Mouse (Mus musculus) limb, embryonic 15.5 days (tissue): ENCODE measurements around the gene Rtn4ip1. TPM values are rescaled to one million over a fixed set of nuclear protein-coding genes. Genes with fewer than 3 reads are reported as not detected.

Experiments
- ATAC-seq: fragments of 200-750 bp; cut with Nextera tagmentation; 2 replicates; pipeline ENCODE4 v1.8.0; 2017; ENCODE audit warnings: low read depth, moderate TSS enrichment; ENCODE audit not compliant: insufficient number of reproducible peaks, low FRiP score, low TSS enrichment
- H3K27ac ChIP-seq: fragments of 300-500 bp; sonication (generic); 2 replicates; pipeline ENCODE4 v1.5.1; 2015; ENCODE audit warnings: moderate library complexity, mild to moderate bottlenecking, inconsistent platforms
- H3K27me3 ChIP-seq: fragments of 300-500 bp; sonication (generic); 2 replicates; pipeline ENCODE4 v1.6.1; 2015; ENCODE audit warnings: inconsistent platforms
- H3K36me3 ChIP-seq: fragments of 300-500 bp; sonication (generic); 2 replicates; pipeline ENCODE4 v1.6.1; 2015; ENCODE audit warnings: inconsistent platforms
- H3K4me1 ChIP-seq: fragments of 300-500 bp; sonication (generic); 2 replicates; pipeline ENCODE4 v1.6.1; 2015; ENCODE audit warnings: inconsistent platforms
- H3K4me2 ChIP-seq: fragments of 300-500 bp; sonication (generic); 2 replicates; pipeline ENCODE4 v1.6.1; 2015; ENCODE audit warnings: mild to moderate bottlenecking, inconsistent platforms
- H3K4me3 ChIP-seq: fragments of 300-500 bp; sonication (generic); 2 replicates; pipeline ENCODE4 v1.5.1; 2015; ENCODE audit warnings: mild to moderate bottlenecking, inconsistent platforms
- H3K9ac ChIP-seq: fragments of 300-500 bp; sonication (generic); 2 replicates; pipeline ENCODE4 v1.6.1; 2015; ENCODE audit warnings: inconsistent platforms
- H3K9me3 ChIP-seq: fragments of 300-500 bp; sonication (generic); 2 replicates; pipeline ENCODE4 v1.6.1; 2016; ENCODE audit warnings: inconsistent platforms
- WGBS: fragments of 180-500 bp; shearing (Covaris S2); methylation state at CpG from one replicate; pipeline ENCODE4 v1.1.7; 2015; 5-methylcytosine and 5-hydroxymethylcytosine counted together
- polyA plus RNA-seq: library from polyadenylated mRNA; unstranded; fragments of >200 nt; fragmentation: Nextera tagmentation; extraction: Ambion mirVana; gene quantifications from 2 replicates; pipeline ENCODE4 v1.2.1, GENCODE M21; 2015

The Rtn4ip1 gene
- polyA plus RNA-seq, 1 experiment from 2014 or later, result 13.5 TPM

DNA sequence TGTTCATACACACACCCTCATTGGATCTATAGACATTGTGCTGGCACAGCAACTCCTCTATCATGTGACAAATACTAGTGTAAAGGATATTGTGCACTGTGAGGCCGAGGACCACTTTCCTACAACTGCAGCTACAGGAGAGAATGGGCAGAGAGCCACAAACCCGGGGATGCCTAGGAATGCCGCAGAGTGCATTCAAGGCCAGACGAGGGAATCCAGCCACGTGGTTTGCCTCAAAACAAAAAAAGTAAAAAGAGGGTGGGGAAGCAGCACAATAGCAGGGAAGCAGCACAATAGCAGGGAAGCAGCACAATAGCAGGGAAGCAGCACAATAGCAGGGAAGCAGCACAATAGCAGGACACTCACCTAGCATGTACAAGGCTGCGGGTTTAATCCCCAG lies 91.6 kb downstream of the Rtn4ip1 start:
- no peak for ATAC-seq
- WGBS, result 39% methylated on average over 6 of the region's 6 CpGs

DNA sequence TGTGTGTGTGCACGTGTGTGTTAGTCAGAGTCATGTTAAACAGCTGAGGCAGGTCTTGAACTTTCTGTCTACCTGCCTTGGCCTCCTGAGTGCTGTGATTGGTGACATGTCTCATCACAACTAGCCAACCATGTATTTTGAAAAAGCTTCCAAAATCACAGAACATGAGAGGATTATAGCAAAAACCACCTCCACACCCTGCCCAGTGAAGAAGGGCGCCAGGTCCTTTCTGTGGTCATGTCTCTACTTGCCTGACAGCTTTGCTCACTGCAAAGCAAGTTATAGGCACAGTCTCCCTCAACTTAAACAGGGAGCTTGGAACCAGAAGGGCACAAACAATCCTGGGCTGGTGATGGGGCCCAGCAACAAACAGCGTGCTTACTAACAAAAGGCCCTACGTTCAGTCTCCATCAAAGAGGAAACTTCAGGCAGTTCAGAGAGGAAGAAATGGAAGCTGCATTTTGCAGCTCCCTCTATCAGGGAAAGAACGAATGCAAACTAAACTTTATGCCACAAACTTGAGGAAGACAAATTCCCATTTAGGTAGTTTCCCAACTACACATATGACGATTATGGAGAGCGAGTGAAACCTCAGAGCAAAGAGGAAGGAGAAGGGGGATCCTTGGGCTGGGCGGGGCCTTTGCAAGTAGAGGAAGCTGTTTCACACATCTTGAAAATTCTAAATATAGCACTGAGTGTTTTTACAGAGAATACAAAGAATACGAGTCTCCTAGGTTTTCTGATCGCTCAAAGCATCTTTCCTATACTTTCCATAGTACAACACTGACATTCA lies 94.4 kb downstream of the Rtn4ip1 start:
- WGBS, result 68% methylated on average over 10 of the region's 10 CpGs
- Histone ChIP-seq H3K4me2 (no peak overlapping the region), H3K27ac (no peak overlapping the region), H3K36me3 (peaks cover 3% of the 10 kb centered on the region; the same call in 1 of the 2 replicates), H3K9me3 (no peaks in the 10 kb centered on the region), H3K4me1 (peaks cover 8% of the 10 kb centered on the region; the same call in 1 of the 2 replicates), H3K27me3 (no peaks in the 10 kb centered on the region; the same call in 1 of the 2 replicates), H3K4me3 (no peak overlapping the region), H3K9ac (no peak overlapping the region)
- no peak; the same call in 1 of the 2 replicates for ATAC-seq

More for the DNA sequence above, 91.6 kb downstream of the Rtn4ip1 start:
- H3K36me3 ChIP-seq, result peaks cover 3% of the 10 kb centered on the region; the same call in 1 of the 2 replicates
- H3K9me3 ChIP-seq, result no peaks in the 10 kb centered on the region
- H3K9ac ChIP-seq, result no peak overlapping the region
- no peak overlapping the region for H3K4me2 ChIP-seq
- H3K4me3 ChIP-seq, result no peak overlapping the region
- no peaks in the 10 kb centered on the region for H3K4me1 ChIP-seq
- no peaks in the 10 kb centered on the region for H3K27me3 ChIP-seq
- H3K27ac ChIP-seq, result no peak overlapping the region

DNA sequence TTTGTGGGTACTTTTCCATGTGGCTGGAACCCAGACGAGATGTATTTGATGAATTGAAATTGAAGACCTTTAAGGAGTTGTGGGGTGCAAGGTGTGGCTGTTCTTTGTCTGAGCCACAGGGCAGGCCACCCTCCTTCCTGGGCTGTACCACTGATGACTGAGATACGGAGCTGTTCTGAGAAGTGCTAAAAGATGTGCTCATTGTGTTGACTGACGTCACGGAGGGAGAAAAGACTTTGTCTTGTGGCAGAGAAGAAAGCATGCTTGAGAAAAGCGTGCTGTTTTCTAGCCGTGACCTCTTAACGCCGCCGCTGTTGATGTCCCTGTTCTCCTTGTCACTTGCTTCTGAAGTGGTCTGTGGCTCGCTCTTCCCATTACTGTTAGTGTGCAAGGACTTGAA lies 95.7 kb downstream of the Rtn4ip1 start:
- Histone ChIP-seq H3K27ac (no peak overlapping the region), H3K9ac (no peak overlapping the region), H3K36me3 (no peaks in the 10 kb centered on the region), H3K9me3 (no peaks in the 10 kb centered on the region), H3K27me3 (peaks cover 6% of the 10 kb centered on the region), H3K4me1 (peaks cover 8% of the 10 kb centered on the region; the same call in 1 of the 2 replicates), H3K4me3 (no peak overlapping the region), H3K4me2 (no peak overlapping the region)
- 80% methylated on average over 10 of the region's 10 CpGs for WGBS
- no peak for ATAC-seq

DNA sequence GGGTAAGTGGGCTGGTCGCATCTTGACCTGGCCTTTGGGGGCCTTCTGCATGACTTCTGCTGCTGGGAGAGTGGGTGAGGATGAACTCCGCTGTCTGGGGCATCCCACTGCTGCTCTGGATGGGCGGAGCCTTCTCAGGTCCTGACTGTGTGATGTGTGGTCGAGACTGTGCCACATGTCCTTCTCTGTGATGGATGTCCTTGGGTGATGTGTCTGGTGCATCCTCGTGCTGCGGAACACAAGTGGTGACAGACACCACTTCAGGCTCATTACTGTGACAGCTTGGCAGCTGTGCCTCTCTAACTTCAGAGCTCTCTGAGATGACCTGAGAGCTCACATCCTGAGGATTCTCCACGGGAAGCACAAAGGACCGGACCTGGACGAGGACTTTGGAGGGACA lies 96.4 kb downstream of the Rtn4ip1 start:
- 72% methylated on average over 9 of the region's 9 CpGs for WGBS
- Histone ChIP-seq H3K4me1 (peaks cover 8% of the 10 kb centered on the region), H3K9ac (no peak overlapping the region), H3K4me2 (no peak overlapping the region), H3K27ac (no peak overlapping the region), H3K27me3 (peaks cover 13% of the 10 kb centered on the region), H3K36me3 (no peaks in the 10 kb centered on the region), H3K4me3 (no peak overlapping the region), H3K9me3 (no peaks in the 10 kb centered on the region)
- no peak for ATAC-seq

DNA sequence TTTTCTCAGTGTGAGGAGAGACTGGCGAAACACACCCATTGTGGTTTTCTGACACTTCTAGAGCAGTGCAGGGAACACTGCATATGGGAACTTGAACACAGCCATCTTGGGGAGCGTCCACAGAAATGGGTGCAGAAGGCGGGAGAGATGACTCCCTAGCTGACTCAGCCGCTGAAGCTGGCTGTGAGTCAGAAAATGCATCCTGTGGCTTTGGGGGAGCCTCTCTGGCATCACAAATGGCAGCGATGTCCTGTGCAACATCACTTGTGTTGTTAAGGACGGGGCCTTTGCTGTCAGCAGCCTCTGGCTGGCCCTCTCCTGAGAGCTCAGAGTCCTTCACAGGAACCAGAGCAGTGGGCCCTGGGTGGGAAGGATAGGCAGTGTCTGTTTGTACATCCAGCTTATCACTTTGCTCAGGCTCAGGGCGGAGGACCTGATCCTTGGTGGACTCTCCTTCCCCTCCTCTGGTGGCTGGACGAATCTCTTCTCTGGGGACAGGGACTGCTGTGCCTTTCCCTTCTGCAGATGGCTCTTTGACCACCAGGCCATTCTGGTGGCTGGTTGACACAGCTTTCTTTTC lies 97.0 kb downstream of the Rtn4ip1 start:
- H3K9ac ChIP-seq, result no peak overlapping the region
- no peak overlapping the region for H3K4me2 ChIP-seq
- ATAC-seq, result no peak
- WGBS, result 84% methylated on average over 8 of the region's 8 CpGs
- H3K4me1 ChIP-seq, result peaks cover 13% of the 10 kb centered on the region
- H3K27ac ChIP-seq, result no peak overlapping the region
- H3K9me3 ChIP-seq, result no peaks in the 10 kb centered on the region
- peaks cover 18% of the 10 kb centered on the region for H3K27me3 ChIP-seq
- H3K36me3 ChIP-seq, result no peaks in the 10 kb centered on the region
- H3K4me3 ChIP-seq, result no peak overlapping the region

DNA sequence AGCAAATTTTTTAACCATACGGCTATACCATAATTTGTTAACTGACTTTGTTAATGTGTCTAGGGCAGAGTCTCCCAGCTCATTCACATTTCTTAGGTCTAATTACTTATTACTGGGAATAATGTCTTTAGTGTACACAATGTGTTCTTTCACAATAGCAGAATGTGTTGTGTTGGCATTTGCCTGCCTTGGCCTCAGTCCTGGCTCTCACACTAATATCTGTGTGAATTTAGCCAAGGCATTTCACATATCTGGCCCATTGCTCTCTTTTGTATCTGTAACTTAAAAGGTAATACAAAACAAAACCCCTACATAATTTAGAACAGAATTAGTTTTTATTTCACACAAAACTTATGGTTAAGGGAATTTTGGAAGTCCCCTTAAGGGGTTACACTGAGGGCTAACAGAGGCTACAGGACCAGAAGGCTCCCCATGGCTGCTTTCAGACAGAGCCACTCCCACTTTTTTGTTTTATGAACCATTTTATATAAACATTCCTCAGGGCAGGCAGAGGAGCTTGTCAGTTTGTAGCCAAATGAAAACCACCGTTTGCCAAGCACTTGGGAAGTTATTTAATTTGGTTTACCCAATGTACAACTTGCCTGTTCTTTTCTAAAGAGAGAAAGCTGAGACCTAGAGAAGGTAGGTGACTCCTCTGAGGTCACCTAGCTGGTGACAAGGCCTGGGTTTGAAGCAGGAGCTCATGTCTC lies 98.7 kb downstream of the Rtn4ip1 start:
- Histone ChIP-seq H3K27ac (no peak overlapping the region), H3K27me3 (peaks cover 35% of the 10 kb centered on the region), H3K9ac (no peak overlapping the region), H3K4me2 (no peak overlapping the region), H3K4me1 (peaks cover 24% of the 10 kb centered on the region), H3K36me3 (no peaks in the 10 kb centered on the region), H3K9me3 (no peaks in the 10 kb centered on the region), H3K4me3 (no peak overlapping the region)
- WGBS, result 33% methylated on average over 2 of the region's 2 CpGs
- no peak for ATAC-seq

DNA sequence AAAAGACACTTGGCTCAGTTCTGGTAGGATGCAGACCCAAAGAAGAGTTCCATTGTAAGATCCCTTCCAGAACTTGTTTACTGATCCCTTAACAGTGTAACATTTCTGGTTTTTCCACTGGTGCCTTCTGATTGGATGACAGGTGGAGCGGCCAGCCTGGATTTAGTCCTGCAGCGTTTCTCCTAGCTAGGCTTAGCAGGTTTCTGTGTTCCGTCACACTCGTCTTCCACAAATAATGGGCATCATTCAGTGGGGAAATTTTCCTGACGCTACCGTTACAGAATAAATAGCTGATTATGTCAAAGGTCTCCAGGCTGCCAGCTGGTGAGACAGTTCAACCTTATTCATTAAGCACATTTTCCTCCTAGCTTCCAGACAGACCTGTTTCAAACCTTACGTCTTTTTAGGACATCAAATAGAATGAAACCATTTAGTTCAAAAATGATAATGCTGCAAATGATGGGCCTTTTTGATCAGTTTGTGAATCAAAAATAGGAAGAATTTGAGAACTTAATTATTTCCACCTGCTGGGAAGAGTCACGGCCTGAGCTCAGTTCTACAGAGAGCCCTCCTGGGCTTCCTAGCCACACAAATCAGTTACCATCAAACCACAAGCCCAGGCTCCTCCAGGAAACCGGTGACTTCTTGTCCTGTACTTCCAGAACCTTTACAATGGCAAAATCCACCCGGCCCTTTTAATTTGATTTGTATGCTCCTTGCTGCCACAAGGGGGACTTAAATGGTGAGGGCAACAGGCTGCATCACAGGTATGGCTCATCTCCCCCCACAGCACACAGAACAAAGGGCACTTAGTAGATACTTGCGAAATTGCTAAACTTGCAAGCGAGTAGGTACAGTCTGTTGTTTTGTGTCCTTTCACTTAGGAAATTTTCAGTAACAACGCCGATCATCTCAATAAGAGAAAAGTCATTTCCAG lies 100.7 kb downstream of the Rtn4ip1 start:
- no peaks in the 10 kb centered on the region for H3K9me3 ChIP-seq
- ATAC-seq, result no peak
- no peaks in the 10 kb centered on the region for H3K36me3 ChIP-seq
- H3K4me1 ChIP-seq, result peaks cover 35% of the 10 kb centered on the region
- no peak overlapping the region for H3K27ac ChIP-seq
- no peak overlapping the region for H3K4me3 ChIP-seq
- no peak overlapping the region for H3K9ac ChIP-seq
- H3K4me2 ChIP-seq, result no peak overlapping the region
- 16% methylated on average over 14 of the region's 14 CpGs for WGBS
- peaks cover 41% of the 10 kb centered on the region for H3K27me3 ChIP-seq

DNA sequence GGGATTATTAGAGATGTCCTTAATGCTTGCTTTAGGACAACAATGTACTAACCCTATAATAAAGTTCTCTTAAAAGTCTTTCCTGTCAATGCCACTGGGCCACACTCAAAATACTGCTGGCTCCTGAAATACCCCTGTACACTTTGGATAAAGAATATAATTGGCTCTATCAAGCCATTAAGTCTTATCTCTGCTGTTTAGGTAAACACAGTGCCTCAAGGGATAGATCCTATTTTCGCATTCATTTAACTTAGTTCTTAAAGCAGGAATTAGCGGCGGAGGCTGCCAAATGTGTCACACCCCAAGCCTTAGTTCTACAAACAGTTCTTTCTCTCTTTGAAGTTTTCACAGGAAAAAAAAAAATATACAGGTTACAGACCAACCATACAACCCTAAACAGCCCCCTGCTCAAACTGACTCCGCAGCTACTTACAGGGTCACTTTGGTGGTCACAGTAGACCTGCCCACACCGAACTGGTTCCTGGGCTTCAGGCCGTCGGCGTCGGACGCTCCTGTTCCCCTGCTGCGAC lies 101.5 kb downstream of the Rtn4ip1 start:
- Histone ChIP-seq H3K9ac (peak overlapping the region; percentile 44; the same call in 1 of the 2 replicates), H3K36me3 (no peaks in the 10 kb centered on the region), H3K4me3 (peak overlapping the region; percentile 64), H3K27me3 (peaks cover 41% of the 10 kb centered on the region), H3K9me3 (no peaks in the 10 kb centered on the region), H3K4me2 (peak overlapping the region; percentile 81), H3K27ac (no peak overlapping the region), H3K4me1 (peaks cover 35% of the 10 kb centered on the region)
- 2% methylated on average over 11 of the region's 11 CpGs for WGBS
- ATAC-seq, result no peak

DNA sequence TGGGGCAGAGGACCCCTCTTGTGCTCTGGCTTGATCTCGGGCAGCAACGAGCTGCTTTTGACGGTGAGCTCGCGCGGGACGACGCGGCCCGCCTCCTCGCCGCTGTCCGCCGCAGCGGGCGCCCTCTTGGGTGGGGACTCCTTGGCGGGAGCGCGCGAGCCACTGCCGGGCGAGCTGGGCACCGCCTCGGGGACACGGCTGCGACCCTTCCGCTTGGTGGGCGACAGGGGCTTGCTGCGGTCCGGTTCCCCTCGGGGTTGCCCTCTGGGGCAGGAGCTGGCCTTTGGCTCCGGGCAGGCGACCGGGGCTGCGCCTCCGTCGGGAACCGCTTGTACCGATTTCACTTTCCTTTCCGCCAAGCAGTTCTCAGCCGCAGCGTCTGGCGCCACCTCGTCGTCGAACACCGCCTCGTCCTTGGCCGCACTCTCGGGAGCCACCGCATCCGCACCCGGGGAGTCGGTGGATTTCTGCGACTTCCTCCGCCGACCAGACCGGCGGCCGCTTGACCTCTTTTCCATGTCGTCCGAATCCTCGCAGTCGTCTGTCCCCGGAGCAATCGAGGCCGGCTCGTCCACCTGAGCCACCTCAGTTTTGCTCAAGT lies 102.0 kb downstream of the Rtn4ip1 start:
- WGBS, result under 1% methylated on average over 68 of the region's 68 CpGs
- no peak overlapping the region for H3K27ac ChIP-seq
- H3K4me2 ChIP-seq, result peak overlapping the region; percentile 81
- H3K4me1 ChIP-seq, result peaks cover 35% of the 10 kb centered on the region
- H3K27me3 ChIP-seq, result peaks cover 41% of the 10 kb centered on the region
- peak overlapping the region; percentile 64 for H3K4me3 ChIP-seq
- no peak for ATAC-seq
- H3K9ac ChIP-seq, result peak overlapping the region; percentile 44
- H3K36me3 ChIP-seq, result no peaks in the 10 kb centered on the region
- H3K9me3 ChIP-seq, result no peaks in the 10 kb centered on the region

DNA sequence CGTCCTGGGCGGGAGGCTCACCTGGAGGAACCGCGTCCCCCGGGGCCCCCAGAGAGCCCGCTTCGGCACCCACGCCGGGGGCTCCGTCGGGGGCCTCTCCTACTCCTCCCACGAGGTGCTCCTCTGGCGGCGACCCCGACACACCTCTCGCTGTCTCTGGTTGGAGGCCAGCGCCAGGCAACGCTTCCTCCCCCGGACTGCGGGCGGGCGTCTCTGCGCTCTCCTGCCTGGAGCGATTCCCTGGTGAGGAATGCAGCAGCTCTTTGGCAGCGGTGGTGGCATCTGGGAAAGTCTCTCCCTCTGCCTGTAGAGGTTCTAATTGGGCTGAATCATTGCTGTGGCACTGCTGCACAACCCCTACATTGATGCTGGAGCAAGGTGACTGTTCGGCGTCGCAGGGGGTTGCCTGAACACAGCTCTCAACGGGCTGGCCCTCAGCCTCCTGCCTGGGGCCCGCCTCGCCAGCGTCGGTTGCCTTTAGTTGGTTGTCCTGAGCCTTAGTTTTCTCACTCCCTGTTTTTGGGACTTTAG lies 102.7 kb downstream of the Rtn4ip1 start:
- Histone ChIP-seq H3K4me2 (peak overlapping the region; percentile 81), H3K9ac (peak overlapping the region; percentile 44; the same call in 1 of the 2 replicates), H3K27ac (no peak overlapping the region), H3K9me3 (no peaks in the 10 kb centered on the region), H3K36me3 (no peaks in the 10 kb centered on the region), H3K4me3 (peak overlapping the region; percentile 64), H3K4me1 (peaks cover 35% of the 10 kb centered on the region), H3K27me3 (peaks cover 41% of the 10 kb centered on the region)
- no peak for ATAC-seq
- 1% methylated on average over 33 of the region's 33 CpGs for WGBS
